Mouse (Mus musculus) heart, embryonic 15.5 days (tissue): Measurements from ENCODE around the gene Tex52. TPM values are rescaled to one million over a fixed set of nuclear protein-coding genes. Genes with fewer than 3 reads are reported as not detected.

Experiments
- ATAC-seq: fragments of 200-750 bp; cut with Nextera tagmentation; replicated peaks from 2 replicates; pipeline ENCODE4 v1.8.0; 2017; ENCODE audit warnings: low read depth, moderate TSS enrichment; ENCODE audit not compliant: insufficient number of reproducible peaks, insufficient read depth, low FRiP score
- H3K27ac ChIP-seq: fragments of 300-500 bp; sonication (generic); 2 replicates; pipeline ENCODE4 v1.5.1; 2015; ENCODE audit warnings: mild to moderate bottlenecking, inconsistent platforms
- H3K27me3 ChIP-seq: fragments of 300-500 bp; sonication (generic); 2 replicates; pipeline ENCODE4 v1.6.1; 2015; ENCODE audit warnings: inconsistent platforms
- H3K36me3 ChIP-seq: fragments of 300-500 bp; sonication (generic); 2 replicates; pipeline ENCODE4 v1.6.1; 2015; ENCODE audit warnings: mild to moderate bottlenecking, inconsistent platforms
- H3K4me1 ChIP-seq: fragments of 300-500 bp; sonication (generic); replicated peaks from 2 replicates; pipeline ENCODE4 v1.6.1; 2015; ENCODE audit warnings: inconsistent platforms
- H3K4me2 ChIP-seq: fragments of 300-500 bp; sonication (generic); 2 replicates; pipeline ENCODE4 v1.6.1; 2015; ENCODE audit warnings: inconsistent platforms, mild to moderate bottlenecking, moderate library complexity
- H3K4me3 ChIP-seq: fragments of 300-500 bp; sonication (generic); 2 replicates; pipeline ENCODE4 v1.5.1; 2015; ENCODE audit warnings: mild to moderate bottlenecking, inconsistent platforms
- H3K9ac ChIP-seq: fragments of 300-500 bp; sonication (generic); 2 replicates; pipeline ENCODE4 v1.6.1; 2015; ENCODE audit warnings: mild to moderate bottlenecking, inconsistent platforms
- H3K9me3 ChIP-seq: fragments of 300-500 bp; sonication (generic); replicated peaks from 2 replicates; pipeline ENCODE4 v1.6.1; 2016; ENCODE audit warnings: inconsistent platforms
- WGBS: fragments of 180-500 bp; shearing (Covaris S2); methylation state at CpG from one replicate; pipeline ENCODE4 v1.1.7; 2015; ENCODE audit warnings: mixed read lengths; 5-methylcytosine and 5-hydroxymethylcytosine counted together
- polyA plus RNA-seq: library from polyadenylated mRNA; unstranded; fragments of >200 nt; fragmentation: Nextera tagmentation; extraction: Ambion mirVana; gene quantifications from 2 replicates; pipeline ENCODE4 v1.2.1, GENCODE M21; 2015

Gene Tex52
- polyA plus RNA-seq, result 0.18 and 0.39 TPM in 2 replicates

- Histone ChIP-seq H3K4me2 (no peak within 1 kb of the TSS), H3K27me3 (no peaks in the 10 kb centered on the region), H3K9ac (no peak within 1 kb of the TSS), H3K36me3 (peaks cover 49% of the 10 kb centered on the region), H3K4me1 (peaks cover 6% of the 10 kb centered on the region; the same call in 1 of the 2 replicates), H3K27ac (0 out of 2 replicates have a peak within 1 kb of the TSS, but pooled peaks have one; percentile 9), H3K9me3 (no peaks in the 10 kb centered on the region), H3K4me3 (no peak within 1 kb of the TSS)
- 49% methylated on average over 6 of the region's 6 CpGs for WGBS
- peak; percentile 63 for ATAC-seq
These were observed at the start of gene Tex52, which contains the start of gene Gm44596 for GRCm38 (mm10) chr6:128375192-128375591. Gene Tex52, plus strand, starts transcription at chr6:128375456. Gene Gm44596, plus strand, starts transcription at chr6:128375503.

GRCm38 (mm10) chr6:128334397-128335124 is 40.7 kb upstream of the Tex52 start:
- peak overlapping the region; percentile 33; the same call in 1 of the 2 replicates for H3K4me2 ChIP-seq
- H3K27me3 ChIP-seq, result no peaks in the 10 kb centered on the region
- ATAC-seq, result peak; percentile 41; the same call in 1 of the 2 replicates
- H3K36me3 ChIP-seq, result peaks cover 16% of the 10 kb centered on the region
- peak overlapping the region; percentile 25; the same call in 1 of the 2 replicates for H3K27ac ChIP-seq
- H3K4me1 ChIP-seq, result peaks cover 15% of the 10 kb centered on the region
- peaks cover under 1% of the 10 kb centered on the region; the same call in 1 of the 2 replicates for H3K9me3 ChIP-seq
- no peak overlapping the region for H3K9ac ChIP-seq
- WGBS, result 10% methylated on average over 12 of the region's 12 CpGs
- H3K4me3 ChIP-seq, result no peak overlapping the region

- 81% methylated on average over 7 of the region's 7 CpGs for WGBS
- H3K4me2 ChIP-seq, result no peak overlapping the region
- ATAC-seq, result no peak
These were observed 37.8 kb upstream of the Tex52 start for GRCm38 (mm10) chr6:128337467-128337866.

GRCm38 (mm10) chr6:128338876-128339275 is 36.4 kb upstream of the Tex52 start:
- H3K27me3 ChIP-seq, result no peaks in the 10 kb centered on the region
- H3K27ac ChIP-seq, result no peak overlapping the region
- H3K9me3 ChIP-seq, result no peaks in the 10 kb centered on the region
- no peak overlapping the region for H3K9ac ChIP-seq
- H3K4me2 ChIP-seq, result no peak overlapping the region
- H3K4me1 ChIP-seq, result peaks cover 15% of the 10 kb centered on the region
- H3K4me3 ChIP-seq, result no peak overlapping the region
- ATAC-seq, result peak; percentile 62
- no peaks in the 10 kb centered on the region for H3K36me3 ChIP-seq
- 34% methylated on average over 5 of the region's 5 CpGs for WGBS

More at GRCm38 (mm10) chr6:128337467-128337866, 37.8 kb upstream of the Tex52 start:
- Histone ChIP-seq H3K4me1 (peaks cover 15% of the 10 kb centered on the region), H3K27me3 (no peaks in the 10 kb centered on the region), H3K27ac (no peak overlapping the region), H3K36me3 (no peaks in the 10 kb centered on the region), H3K4me3 (no peak overlapping the region), H3K9ac (no peak overlapping the region), H3K9me3 (no peaks in the 10 kb centered on the region)

GRCm38 (mm10) chr6:128341956-128342723 is 33.1 kb upstream of the Tex52 start:
- H3K4me3 ChIP-seq, result no peak overlapping the region
- H3K4me1 ChIP-seq, result peaks cover 6% of the 10 kb centered on the region
- no peaks in the 10 kb centered on the region for H3K27me3 ChIP-seq
- 89% methylated on average over 11 of the region's 11 CpGs for WGBS
- H3K9me3 ChIP-seq, result no peaks in the 10 kb centered on the region
- H3K36me3 ChIP-seq, result no peaks in the 10 kb centered on the region
- no peak overlapping the region for H3K27ac ChIP-seq
- no peak for ATAC-seq
- no peak overlapping the region for H3K9ac ChIP-seq
- H3K4me2 ChIP-seq, result no peak overlapping the region

- no peak overlapping the region for H3K9ac ChIP-seq
- ATAC-seq, result no peak
- no peak overlapping the region for H3K27ac ChIP-seq
- H3K36me3 ChIP-seq, result peaks cover 3% of the 10 kb centered on the region; the same call in 1 of the 2 replicates
- H3K9me3 ChIP-seq, result no peaks in the 10 kb centered on the region
- H3K4me2 ChIP-seq, result no peak overlapping the region
- H3K4me3 ChIP-seq, result no peak overlapping the region
- WGBS, result 81% methylated on average over 10 of the region's 10 CpGs
- no peaks in the 10 kb centered on the region for H3K27me3 ChIP-seq
- no peaks in the 10 kb centered on the region for H3K4me1 ChIP-seq
These were observed 29.6 kb upstream of the Tex52 start for GRCm38 (mm10) chr6:128345623-128346022.

GRCm38 (mm10) chr6:128346782-128347181 is 28.5 kb upstream of the Tex52 start:
- no peak overlapping the region for H3K4me2 ChIP-seq
- no peak overlapping the region for H3K27ac ChIP-seq
- no peak overlapping the region for H3K9ac ChIP-seq
- ATAC-seq, result no peak
- WGBS, result 82% methylated on average over 6 of the region's 6 CpGs
- no peak overlapping the region for H3K4me3 ChIP-seq
- H3K27me3 ChIP-seq, result no peaks in the 10 kb centered on the region
- no peaks in the 10 kb centered on the region for H3K4me1 ChIP-seq
- H3K9me3 ChIP-seq, result no peaks in the 10 kb centered on the region
- peaks cover 3% of the 10 kb centered on the region; the same call in 1 of the 2 replicates for H3K36me3 ChIP-seq

- Histone ChIP-seq H3K4me3 (no peak overlapping the region), H3K27me3 (no peaks in the 10 kb centered on the region), H3K36me3 (peaks cover 3% of the 10 kb centered on the region; the same call in 1 of the 2 replicates), H3K4me1 (peaks cover 7% of the 10 kb centered on the region), H3K4me2 (no peak overlapping the region), H3K9ac (no peak overlapping the region), H3K27ac (no peak overlapping the region; the same call in 1 of the 2 replicates), H3K9me3 (no peaks in the 10 kb centered on the region)
- WGBS, result 54% methylated on average over 7 of the region's 7 CpGs
- ATAC-seq, result no peak
These were observed 25.5 kb upstream of the Tex52 start for GRCm38 (mm10) chr6:128349711-128350110.

GRCm38 (mm10) chr6:128354140-128354539 is 21.1 kb upstream of the Tex52 start:
- WGBS, result 61% methylated on average over 3 of the region's 3 CpGs
- Histone ChIP-seq H3K4me3 (no peak overlapping the region), H3K9ac (no peak overlapping the region), H3K4me2 (no peak overlapping the region), H3K4me1 (peaks cover 13% of the 10 kb centered on the region), H3K27me3 (no peaks in the 10 kb centered on the region), H3K9me3 (no peaks in the 10 kb centered on the region), H3K27ac (no peak overlapping the region), H3K36me3 (peaks cover 25% of the 10 kb centered on the region)
- ATAC-seq, result no peak

GRCm38 (mm10) chr6:128355201-128355681 is 20.0 kb upstream of the Tex52 start:
- Histone ChIP-seq H3K27ac (peak overlapping the region; percentile 78), H3K9ac (peak overlapping the region; percentile 72), H3K4me2 (peak overlapping the region; percentile 87), H3K9me3 (no peaks in the 10 kb centered on the region), H3K4me1 (peaks cover 15% of the 10 kb centered on the region), H3K36me3 (peaks cover 24% of the 10 kb centered on the region), H3K4me3 (peak overlapping the region; percentile 69), H3K27me3 (no peaks in the 10 kb centered on the region)
- peak; percentile 50 for ATAC-seq
- WGBS, result under 1% methylated on average over 28 of the region's 28 CpGs
